Mouse (Mus musculus) ES-E14 (cell line): ENCODE measurements at regions not wholly inside any gene's neighbourhood (a gene's known extent, or its start where the extent isn't known, plus 50 kb on each side); places are given as distances from the start of the nearest gene placed in this dataset.

Experiments used
- DNase-seq: peaks from one replicate; pipeline ENCODE4 v3.0.0-alpha.2; 2013; ENCODE audit warnings: low read depth, low spot score
- H3K27ac ChIP-seq: 2 replicates; pipeline ENCODE4 v1.5.1; 2012; ENCODE audit warnings: low read depth, mild to moderate bottlenecking, low read length, moderate library complexity, mixed read lengths; ENCODE audit not compliant: poor library complexity, insufficient read depth, severe bottlenecking
- H3K36me3 ChIP-seq: 2 replicates; pipeline ENCODE4 v1.6.1; 2012; ENCODE audit warnings: mild to moderate bottlenecking, low read length, moderate library complexity, mixed read lengths; ENCODE audit not compliant: control insufficient read depth, poor library complexity, insufficient read depth, severe bottlenecking
- H3K4me1 ChIP-seq, 2 experiments: fragments of 150-350 bp in 1 of 2; sonication (generic) in 1 of 2; 2 replicates each; pipeline ENCODE4 v1.6.1; 2012; ENCODE audit warnings: low read length in 2 of 2, mild to moderate bottlenecking in 1 of 2, mixed read lengths in 1 of 2; ENCODE audit not compliant: control insufficient read depth in 2 of 2, insufficient read depth in 2 of 2, poor library complexity in 1 of 2
- H3K4me3 ChIP-seq, 2 experiments: fragments of 150-350 bp in 1 of 2; sonication (generic) in 1 of 2; 2 replicates each; pipeline ENCODE4 v1.5.1; 2012; ENCODE audit warnings: low read length in 2 of 2, low read depth in 1 of 2, mild to moderate bottlenecking in 1 of 2, mixed read lengths in 1 of 2; ENCODE audit not compliant: insufficient read depth in 1 of 2, poor library complexity in 1 of 2, severe bottlenecking in 1 of 2
- H3K9ac ChIP-seq: 2 replicates; pipeline ENCODE4 v1.6.1; 2012; ENCODE audit warnings: low read depth, mild to moderate bottlenecking, low read length, mixed read lengths; ENCODE audit not compliant: poor library complexity, insufficient read depth, severe bottlenecking
- H3K9me3 ChIP-seq: fragments of 150-350 bp; sonication (generic); 2 replicates; pipeline ENCODE4 v1.6.1; 2012; ENCODE audit warnings: low read depth, mild to moderate bottlenecking, low read length; ENCODE audit not compliant: control insufficient read depth, insufficient read depth
- CHD2 ChIP-seq: IDR thresholded peaks from 2 replicates; pipeline ENCODE4 v1.6.1; 2014; ENCODE audit warnings: mild to moderate bottlenecking, low read depth, low read length, inconsistent platforms
- HCFC1 ChIP-seq: IDR thresholded peaks from 2 replicates; pipeline ENCODE4 v1.6.1; 2012; ENCODE audit warnings: low read length, inconsistent platforms, borderline replicate concordance; ENCODE audit not compliant: insufficient read depth
- MAFK ChIP-seq: IDR thresholded peaks from 2 replicates; pipeline ENCODE4 v1.6.1; 2014; ENCODE audit warnings: mild to moderate bottlenecking, low read depth, low read length, inconsistent platforms; ENCODE audit not compliant: insufficient read depth
- ZC3H11A ChIP-seq: IDR thresholded peaks from 2 replicates; pipeline ENCODE4 v1.6.1; 2012; ENCODE audit warnings: low read depth, mild to moderate bottlenecking, inconsistent platforms, low read length, borderline replicate concordance
- ZNF384 ChIP-seq: IDR thresholded peaks from 2 replicates; pipeline ENCODE4 v1.6.1; 2012; ENCODE audit warnings: low read depth, low read length, inconsistent platforms
- in situ Hi-C, 2 experiments: fragments of 600-800 bp; cut with MboI; formaldehyde crosslinking; loops; one replicate each; pipeline ENCODE4 v1.15.1; 2025; ENCODE audit warnings: low sequenced_read_pairs in 2 of 2, inconsistent platforms in 1 of 2; ENCODE audit not compliant: unreplicated experiment in 2 of 2

DNA sequence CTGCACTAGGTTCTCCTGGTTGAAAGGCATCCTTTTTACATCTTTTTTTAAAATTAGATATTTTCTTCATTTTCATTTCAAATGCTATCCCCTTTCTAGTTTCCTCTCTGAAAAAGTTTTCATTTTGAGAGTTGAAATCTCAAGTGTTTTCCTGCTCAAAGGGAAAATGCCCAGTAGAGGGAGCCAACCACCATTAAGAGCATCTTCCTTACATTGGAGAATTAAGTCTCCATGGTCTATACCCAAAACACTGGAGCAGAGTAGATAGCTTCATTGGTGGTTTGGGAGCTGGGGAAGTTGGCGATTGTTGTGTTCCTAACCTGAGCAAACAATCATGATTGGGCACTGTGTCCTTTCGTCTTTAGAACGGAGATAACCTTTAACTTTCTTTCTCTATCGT is 483.8 kb upstream of the Tnc start:
- no peak for TF ChIP-seq CHD2
- no peak for TF ChIP-seq HCFC1
- no peak for TF ChIP-seq MAFK
- no peak for TF ChIP-seq ZNF384
- no peak for TF ChIP-seq ZC3H11A
- no peak overlapping the region for H3K27ac ChIP-seq
- no peaks in the 10 kb centered on the region for H3K9me3 ChIP-seq
- no peak for DNase-seq
- in situ Hi-C loops, result loop anchor here (25.0 kb wide), 3 partner anchors 557 to 1057 kb away; no protein-coding TSS in a partner anchor
- no peak overlapping the region for H3K4me3 ChIP-seq
- no peak overlapping the region for H3K9ac ChIP-seq
- no peaks in the 10 kb centered on the region for H3K36me3 ChIP-seq
- H3K4me1 ChIP-seq, result no peaks in the 10 kb centered on the region

DNA sequence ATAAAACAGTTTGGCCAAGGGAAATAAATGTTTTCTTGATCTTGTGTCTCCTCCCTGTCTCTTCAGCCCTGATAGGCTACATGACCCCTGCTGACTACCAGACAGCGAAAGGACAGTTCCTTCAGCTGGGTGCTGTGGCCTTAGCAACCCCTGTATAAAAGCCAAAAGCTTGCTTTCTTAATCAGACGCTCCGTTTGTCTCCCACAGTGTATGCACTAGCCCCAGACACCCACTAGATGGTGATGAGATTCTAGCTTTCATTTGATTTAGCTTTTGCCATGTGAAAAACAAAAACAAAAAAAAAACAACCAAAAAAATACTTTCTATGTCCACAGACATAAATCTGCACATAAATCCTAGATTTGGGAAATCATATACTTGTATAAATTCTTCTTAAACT is 486.2 kb upstream of the Tnc start:
- Histone ChIP-seq H3K4me1 (no peaks in the 10 kb centered on the region), H3K4me3 (no peak overlapping the region), H3K27ac (no peak overlapping the region), H3K36me3 (no peaks in the 10 kb centered on the region), H3K9ac (no peak overlapping the region), H3K9me3 (no peaks in the 10 kb centered on the region)
- no peak for TF ChIP-seq ZNF384
- no peak for TF ChIP-seq CHD2
- TF ChIP-seq HCFC1, result no peak
- TF ChIP-seq MAFK, result no peak
- no peak for TF ChIP-seq ZC3H11A
- in situ Hi-C loops, result loop anchor here (25.0 kb wide), 3 partner anchors 554 to 1054 kb away; no protein-coding TSS in a partner anchor
- no peak for DNase-seq

GRCm38 (mm10) chr4:64535554-64536253 is 488.9 kb upstream of the Tnc start:
- in situ Hi-C loops, result loop anchor here (25.0 kb wide), 3 partner anchors 552 to 1052 kb away; no protein-coding TSS in a partner anchor
- Histone ChIP-seq H3K4me1 (no peaks in the 10 kb centered on the region), H3K36me3 (no peaks in the 10 kb centered on the region), H3K9me3 (no peaks in the 10 kb centered on the region), H3K4me3 (no peak overlapping the region), H3K9ac (no peak overlapping the region), H3K27ac (no peak overlapping the region)
- no peak for DNase-seq
- TF ChIP-seq ZNF384 (no peak), MAFK (no peak), CHD2 (no peak), HCFC1 (no peak), ZC3H11A (no peak)

- H3K36me3 ChIP-seq, result no peaks in the 10 kb centered on the region
- TF ChIP-seq CHD2, result no peak
- no peak for TF ChIP-seq MAFK
- TF ChIP-seq ZNF384, result no peak
- no peak for TF ChIP-seq HCFC1
- TF ChIP-seq ZC3H11A, result no peak
- H3K9ac ChIP-seq, result no peak overlapping the region
- no peak overlapping the region for H3K27ac ChIP-seq
- no peak overlapping the region for H3K4me3 ChIP-seq
- no peak for DNase-seq
- H3K4me1 ChIP-seq, result no peaks in the 10 kb centered on the region
- in situ Hi-C loops, result loop anchor here (25.0 kb wide), 3 partner anchors 549 to 1049 kb away; no protein-coding TSS in a partner anchor
- H3K9me3 ChIP-seq, result no peaks in the 10 kb centered on the region
Observed at GRCm38 (mm10) chr4:64538009-64538408, 491.2 kb upstream of the Tnc start.
